Mouse (Mus musculus): Measurements from ENCODE around the gene Mybbp1a. TPM values are rescaled to one million over a fixed set of nuclear protein-coding genes. Genes with fewer than 3 reads are reported as not detected.
"Not testable (repeated sequence)": the region's sequence is repeated elsewhere in the genome, so short reads cannot be mapped to it uniquely, and the experiment has no call there.

Gene Mybbp1a
- polyA plus RNA-seq, 1 experiment from 2014 or later, result 82.3 TPM

DNA sequence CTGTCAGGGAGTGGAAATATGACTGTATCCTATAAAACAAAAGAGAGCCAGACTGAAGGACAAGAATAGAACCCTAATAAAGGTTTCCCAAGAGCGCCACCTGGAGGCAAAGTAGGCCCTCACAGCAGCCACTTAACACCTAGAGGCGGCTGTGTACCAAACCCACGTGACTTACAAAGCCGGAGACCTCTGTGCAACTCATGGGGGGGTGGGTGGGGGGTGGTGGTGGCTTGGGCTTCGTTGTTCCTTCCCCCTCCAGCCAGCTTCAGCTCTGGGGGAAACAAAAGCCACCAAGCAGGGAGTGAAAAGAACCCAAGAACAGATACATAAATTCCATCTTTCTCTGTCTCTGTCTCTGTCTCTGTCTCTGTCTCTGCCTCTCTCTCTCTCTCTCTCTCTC lies 12.5 kb upstream of the Mybbp1a start:
- no peak overlapping the region for H3K9ac ChIP-seq
- no peaks in the 10 kb centered on the region for H3K9me3 ChIP-seq
- H3K4me2 ChIP-seq, result peak overlapping the region; percentile 57
- ATAC-seq (ENCODE audit: extremely low read depth, insufficient number of reproducible peaks, low FRiP score, low TSS enrichment), result no peak
- H3K36me3 ChIP-seq, result no peaks in the 10 kb centered on the region
- 4% methylated on average over 5 of the region's 5 CpGs for WGBS
- no peak overlapping the region for H3K27ac ChIP-seq (replicated peaks)
- no peaks in the 10 kb centered on the region for H3K27me3 ChIP-seq (replicated peaks)
- H3K4me3 ChIP-seq, result no peak overlapping the region
- H3K4me1 ChIP-seq, result no peaks in the 10 kb centered on the region

DNA sequence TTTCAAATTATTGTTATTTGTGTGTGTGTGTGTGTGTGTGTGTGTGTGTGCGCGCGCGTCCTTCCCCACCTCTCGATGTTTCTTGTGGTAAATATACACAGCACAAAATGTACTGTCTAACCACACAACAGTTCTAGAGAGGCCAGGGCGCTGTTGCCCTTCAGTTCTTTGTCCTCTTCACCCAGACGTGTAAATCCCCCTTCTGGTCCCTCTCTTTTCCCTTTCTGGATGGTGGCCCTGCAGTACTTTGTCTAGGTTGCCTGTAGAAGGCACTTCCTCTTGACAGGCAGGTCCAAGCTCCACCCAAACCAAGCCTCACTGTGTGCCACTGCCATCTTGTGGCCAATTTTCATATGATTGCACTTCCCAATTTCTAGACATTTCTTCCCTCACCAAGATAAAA lies 11.9 kb upstream of the Mybbp1a start:
- ATAC-seq (ENCODE audit: extremely low read depth, insufficient number of reproducible peaks, low FRiP score, low TSS enrichment), result 0 out of 2 replicates have a peak, but pooled peaks have one; percentile 51
- H3K4me1 ChIP-seq, result no peaks in the 10 kb centered on the region
- H3K36me3 ChIP-seq, result no peaks in the 10 kb centered on the region
- H3K27ac ChIP-seq (replicated peaks), result no peak overlapping the region
- H3K9ac ChIP-seq, result no peak overlapping the region
- WGBS, result 33% methylated on average over 7 of the region's 7 CpGs
- H3K9me3 ChIP-seq, result no peaks in the 10 kb centered on the region
- H3K4me2 ChIP-seq, result peak overlapping the region; percentile 57
- H3K27me3 ChIP-seq (replicated peaks), result no peaks in the 10 kb centered on the region
- peak overlapping the region; percentile 28 for H3K4me3 ChIP-seq

DNA sequence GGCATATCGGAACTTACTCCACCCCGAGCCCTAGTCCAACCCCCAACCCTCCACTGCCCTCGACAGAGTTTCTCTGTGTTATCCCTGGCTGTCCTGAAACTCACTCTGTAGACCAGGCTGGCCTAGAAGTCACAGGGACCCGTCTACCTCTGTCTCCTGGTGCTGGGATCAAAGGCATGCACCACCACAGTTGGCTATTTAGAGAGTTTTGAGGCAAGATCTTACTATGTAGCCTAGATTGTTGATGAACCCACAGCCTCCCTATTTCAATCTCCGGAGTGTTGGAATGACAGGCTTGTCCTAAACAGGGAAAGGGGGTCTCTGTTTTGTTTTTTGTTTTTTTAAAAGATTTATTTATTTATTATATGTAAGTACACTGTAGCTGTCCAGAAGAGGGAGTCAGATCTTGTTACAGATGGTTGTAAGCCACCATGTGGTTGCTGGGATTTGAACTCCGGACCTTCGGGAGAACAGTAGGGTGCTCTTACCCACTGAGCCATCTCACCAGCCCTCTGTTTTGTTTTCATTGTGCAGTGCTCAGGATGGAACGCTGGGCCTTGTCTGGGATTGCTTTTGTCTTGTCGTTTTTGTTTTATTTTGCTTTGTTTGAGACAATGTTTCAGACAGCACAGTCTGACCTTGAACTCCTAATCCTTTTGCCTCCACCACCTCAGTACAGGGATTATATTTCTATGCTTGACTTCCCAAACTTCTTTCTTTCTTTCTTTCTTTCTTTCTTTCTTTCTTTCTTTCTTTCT lies 10.7 kb upstream of the Mybbp1a start:
- not testable (repeated sequence) for H3K36me3 ChIP-seq; H3K9me3 ChIP-seq; H3K27ac ChIP-seq (replicated peaks); H3K27me3 ChIP-seq (replicated peaks); H3K4me2 ChIP-seq; ATAC-seq (ENCODE audit: extremely low read depth, insufficient number of reproducible peaks, low FRiP score, low TSS enrichment); H3K9ac ChIP-seq; H3K4me3 ChIP-seq
- peaks cover 10% of the 10 kb centered on the region for H3K4me1 ChIP-seq
- 59% methylated on average over 9 of the region's 9 CpGs for WGBS

DNA sequence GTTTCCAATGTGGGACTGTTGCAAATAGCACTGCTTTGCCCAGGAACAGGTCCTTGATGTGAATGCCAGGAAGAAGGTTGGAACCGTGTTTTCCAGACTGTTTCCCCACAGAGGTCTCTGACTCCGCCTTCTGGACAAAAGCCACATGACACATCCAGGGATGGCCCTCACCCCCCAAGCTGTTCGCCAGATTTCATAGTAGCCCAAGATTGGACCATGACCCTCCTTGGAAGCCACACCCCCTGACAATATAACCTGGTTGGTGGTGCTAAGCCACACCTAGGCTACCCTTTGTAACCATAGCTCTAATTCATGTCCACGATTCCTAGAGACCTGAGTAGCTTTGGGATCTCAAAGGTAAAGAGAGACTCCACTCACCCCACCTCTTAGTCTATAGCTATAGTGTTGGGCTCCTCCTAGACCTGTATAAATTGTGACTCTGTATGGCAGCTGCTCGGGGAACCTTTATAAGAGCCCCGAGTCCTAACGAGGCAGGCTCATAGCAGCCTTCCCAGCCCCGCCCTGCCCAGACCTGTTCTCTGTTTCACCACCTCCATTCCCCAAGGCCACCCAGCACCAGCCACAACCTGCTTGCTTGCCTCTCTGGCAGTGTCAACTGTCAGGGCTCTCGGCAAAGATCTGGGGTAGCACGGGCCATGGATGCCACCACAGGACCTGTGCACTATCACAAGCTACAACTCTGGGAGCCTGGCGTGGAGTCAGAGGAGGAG lies 6.0 kb upstream of the Mybbp1a start, which contains the start of gene Ggt6:
TSS of gene Ggt6 (plus strand) at position 564 of the 731 bp plus-strand sequence.
- 52% methylated on average over 11 of the region's 11 CpGs for WGBS
- H3K4me3 ChIP-seq, result no peak within 1 kb of the TSS
- no peaks in the 10 kb centered on the region for H3K9me3 ChIP-seq
- H3K27ac ChIP-seq (replicated peaks), result no peak within 1 kb of the TSS
- H3K4me2 ChIP-seq, result no peak within 1 kb of the TSS
- peaks cover 20% of the 10 kb centered on the region for H3K4me1 ChIP-seq
- H3K9ac ChIP-seq, result no peak within 1 kb of the TSS
- no peak; the same call in 1 of the 2 replicates for ATAC-seq (ENCODE audit: extremely low read depth, insufficient number of reproducible peaks, low FRiP score, low TSS enrichment)
- no peaks in the 10 kb centered on the region for H3K36me3 ChIP-seq
- 0 out of 2 replicates have a peak, but pooled peaks cover 6% of the 10 kb centered on the region for H3K27me3 ChIP-seq (replicated peaks)

DNA sequence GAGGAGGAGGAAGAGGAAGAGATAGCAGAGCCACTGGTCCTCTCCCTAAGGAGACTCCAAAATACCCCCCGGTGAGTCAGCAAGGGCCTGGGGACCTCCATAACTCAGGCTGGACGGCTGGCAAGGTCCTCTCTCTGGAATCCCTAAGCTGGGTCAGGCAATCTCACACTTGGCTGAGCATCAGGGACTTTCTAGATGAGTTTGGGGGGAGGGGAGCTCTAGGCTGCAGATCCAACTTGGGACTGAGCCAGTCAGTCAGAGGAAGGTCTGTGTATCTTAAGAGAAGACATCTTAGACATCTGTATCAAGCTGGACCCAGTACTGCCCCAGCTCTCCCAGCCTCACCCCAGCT lies 5.5 kb upstream of the Mybbp1a start:
- peaks cover 20% of the 10 kb centered on the region for H3K4me1 ChIP-seq
- no peak overlapping the region for H3K27ac ChIP-seq (replicated peaks)
- no peaks in the 10 kb centered on the region for H3K36me3 ChIP-seq
- H3K4me3 ChIP-seq, result no peak overlapping the region
- no peaks in the 10 kb centered on the region for H3K9me3 ChIP-seq
- no peak for ATAC-seq (ENCODE audit: extremely low read depth, insufficient number of reproducible peaks, low FRiP score, low TSS enrichment)
- no peak overlapping the region for H3K4me2 ChIP-seq
- 24% methylated on average over 2 of the region's 2 CpGs for WGBS
- no peak overlapping the region for H3K9ac ChIP-seq
- H3K27me3 ChIP-seq (replicated peaks), result 0 out of 2 replicates have a peak, but pooled peaks cover 6% of the 10 kb centered on the region

DNA sequence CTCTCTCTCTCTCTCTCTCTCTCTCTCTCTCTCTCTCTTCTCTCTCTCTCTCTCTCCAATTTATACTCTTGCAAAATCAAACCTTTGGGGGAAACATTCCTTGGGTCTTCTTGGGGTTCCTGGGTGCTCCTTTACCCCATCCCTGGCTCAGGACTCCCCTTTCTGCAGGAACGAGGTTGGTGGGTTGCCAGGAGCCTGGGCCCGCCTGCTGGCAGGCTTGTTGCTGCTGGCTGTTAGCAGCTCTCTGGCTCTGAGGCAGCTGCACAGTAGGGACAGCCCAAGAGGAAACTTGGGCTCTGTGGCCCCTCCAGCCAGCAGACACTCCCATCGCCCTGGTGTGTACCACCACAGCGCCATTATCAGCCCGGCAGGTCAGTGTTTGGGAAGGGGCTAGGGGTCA lies 4.9 kb upstream of the Mybbp1a start:
- Histone ChIP-seq H3K27ac (replicated peaks) (no peak overlapping the region), H3K4me2 (no peak overlapping the region), H3K4me3 (no peak overlapping the region), H3K36me3 (no peaks in the 10 kb centered on the region), H3K9ac (no peak overlapping the region), H3K4me1 (peaks cover 20% of the 10 kb centered on the region), H3K9me3 (no peaks in the 10 kb centered on the region), H3K27me3 (replicated peaks) (0 out of 2 replicates have a peak, but pooled peaks cover 6% of the 10 kb centered on the region)
- WGBS, result 69% methylated on average over 5 of the region's 5 CpGs
- ATAC-seq (ENCODE audit: extremely low read depth, insufficient number of reproducible peaks, low FRiP score, low TSS enrichment), result no peak

DNA sequence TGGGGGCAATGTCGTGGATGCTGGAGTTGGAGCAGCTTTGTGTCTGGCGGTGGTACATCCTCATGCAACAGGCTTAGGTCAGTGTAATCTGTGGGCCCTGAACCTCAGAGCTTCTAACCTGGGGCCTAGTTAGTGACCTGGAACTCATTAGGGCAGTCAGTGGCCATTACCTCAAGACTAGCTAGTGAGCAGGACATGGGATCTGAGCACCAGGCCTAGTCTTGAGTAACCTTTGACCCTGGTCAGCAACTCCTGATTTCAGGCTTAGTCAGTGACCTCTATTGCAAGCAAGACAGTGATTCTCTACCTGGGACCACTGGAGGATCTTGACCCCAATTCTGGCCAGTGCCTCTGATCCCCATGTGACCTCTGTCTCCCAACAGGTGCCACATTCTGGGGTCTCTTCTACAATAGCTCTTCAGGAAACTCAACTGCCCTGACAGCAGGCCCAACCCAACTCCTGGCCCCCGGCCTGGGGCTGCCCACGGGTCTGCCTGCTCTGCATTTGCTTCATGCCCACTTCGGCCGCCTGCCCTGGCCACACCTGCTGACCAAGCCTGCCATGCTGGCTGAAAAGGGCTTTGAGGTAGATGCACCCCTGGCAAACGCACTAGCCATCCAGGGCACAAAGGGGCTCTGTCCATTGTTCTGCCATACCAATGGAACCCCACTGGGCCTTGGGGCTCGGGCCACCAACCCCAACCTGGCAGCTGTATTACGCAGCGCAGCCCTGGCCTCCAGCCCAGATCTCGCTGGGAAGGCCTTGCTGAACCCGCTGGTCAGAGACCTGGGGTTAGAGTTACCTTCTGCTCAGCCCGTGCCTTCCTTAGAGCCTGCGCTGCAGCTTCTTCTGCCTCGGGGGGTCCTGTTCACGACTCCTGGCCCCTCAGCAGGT lies 4.2 kb upstream of the Mybbp1a start:
- ATAC-seq (ENCODE audit: extremely low read depth, insufficient number of reproducible peaks, low FRiP score, low TSS enrichment), result no peak
- WGBS, result 82% methylated on average over 16 of the region's 16 CpGs
- H3K4me2 ChIP-seq, result no peak overlapping the region
- H3K27me3 ChIP-seq (replicated peaks), result 0 out of 2 replicates have a peak, but pooled peaks cover 6% of the 10 kb centered on the region
- no peak overlapping the region for H3K27ac ChIP-seq (replicated peaks)
- no peaks in the 10 kb centered on the region for H3K36me3 ChIP-seq
- no peak overlapping the region for H3K9ac ChIP-seq
- no peak overlapping the region for H3K4me3 ChIP-seq
- H3K4me1 ChIP-seq, result peaks cover 24% of the 10 kb centered on the region
- no peaks in the 10 kb centered on the region for H3K9me3 ChIP-seq

DNA sequence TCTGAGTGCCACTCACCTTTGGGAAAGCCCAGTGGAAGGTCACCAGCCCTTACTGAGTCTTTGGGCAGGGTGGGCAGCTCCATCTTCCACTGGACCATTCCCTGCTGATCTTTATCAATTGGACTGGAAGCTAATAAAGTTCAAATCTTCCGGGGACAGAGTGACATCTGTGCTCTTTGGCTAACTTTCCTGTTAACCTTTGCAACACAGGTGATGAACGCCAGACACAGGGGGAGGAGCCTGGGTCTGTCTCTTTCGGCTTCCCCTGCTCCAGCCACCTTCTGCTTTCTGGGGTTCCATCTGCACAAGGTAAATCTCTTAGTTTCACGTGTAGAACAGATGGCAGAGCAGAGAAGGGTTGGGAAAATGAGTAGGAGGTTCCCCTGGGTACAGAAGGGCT lies 2.7 kb upstream of the Mybbp1a start:
- no peak overlapping the region for H3K4me3 ChIP-seq
- WGBS, result 57% methylated on average over 4 of the region's 4 CpGs
- peaks cover 12% of the 10 kb centered on the region for H3K36me3 ChIP-seq
- no peaks in the 10 kb centered on the region for H3K9me3 ChIP-seq
- H3K4me2 ChIP-seq, result no peak overlapping the region
- peaks cover 34% of the 10 kb centered on the region for H3K4me1 ChIP-seq
- no peak overlapping the region for H3K27ac ChIP-seq (replicated peaks)
- 0 out of 2 replicates have a peak, but pooled peaks cover 6% of the 10 kb centered on the region for H3K27me3 ChIP-seq (replicated peaks)
- no peak for ATAC-seq (ENCODE audit: extremely low read depth, insufficient number of reproducible peaks, low FRiP score, low TSS enrichment)
- H3K9ac ChIP-seq, result no peak overlapping the region

DNA sequence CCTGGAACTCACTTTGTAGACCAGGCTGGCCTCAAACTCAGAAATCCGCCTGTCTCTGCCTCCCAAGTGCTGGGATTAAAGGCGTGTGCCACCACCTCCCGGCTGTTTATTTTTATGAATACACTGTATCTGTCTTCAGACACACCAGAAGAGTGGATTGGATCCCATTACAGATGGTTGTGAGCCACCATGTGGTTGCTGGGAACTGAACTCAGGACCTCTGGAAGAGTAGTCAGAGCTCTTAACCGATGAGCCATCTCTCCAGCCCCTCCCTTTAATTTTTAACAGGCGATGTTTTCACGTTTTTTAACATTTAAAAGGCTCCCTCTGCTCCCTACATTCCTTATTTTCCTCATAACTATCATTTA lies 574 bp upstream of the Mybbp1a start:
- not testable (repeated sequence) for H3K9me3 ChIP-seq; H3K27me3 ChIP-seq (replicated peaks); ATAC-seq (ENCODE audit: extremely low read depth, insufficient number of reproducible peaks, low FRiP score, low TSS enrichment)
- Histone ChIP-seq H3K4me1 (peaks cover 23% of the 10 kb centered on the region), H3K4me2 (peak overlapping the region; percentile 98), H3K9ac (peak overlapping the region; percentile 95), H3K36me3 (peaks cover 34% of the 10 kb centered on the region), H3K4me3 (peak overlapping the region; percentile 97), H3K27ac (replicated peaks) (peak overlapping the region; percentile 89)
- WGBS, result 37% methylated on average over 6 of the region's 6 CpGs

DNA sequence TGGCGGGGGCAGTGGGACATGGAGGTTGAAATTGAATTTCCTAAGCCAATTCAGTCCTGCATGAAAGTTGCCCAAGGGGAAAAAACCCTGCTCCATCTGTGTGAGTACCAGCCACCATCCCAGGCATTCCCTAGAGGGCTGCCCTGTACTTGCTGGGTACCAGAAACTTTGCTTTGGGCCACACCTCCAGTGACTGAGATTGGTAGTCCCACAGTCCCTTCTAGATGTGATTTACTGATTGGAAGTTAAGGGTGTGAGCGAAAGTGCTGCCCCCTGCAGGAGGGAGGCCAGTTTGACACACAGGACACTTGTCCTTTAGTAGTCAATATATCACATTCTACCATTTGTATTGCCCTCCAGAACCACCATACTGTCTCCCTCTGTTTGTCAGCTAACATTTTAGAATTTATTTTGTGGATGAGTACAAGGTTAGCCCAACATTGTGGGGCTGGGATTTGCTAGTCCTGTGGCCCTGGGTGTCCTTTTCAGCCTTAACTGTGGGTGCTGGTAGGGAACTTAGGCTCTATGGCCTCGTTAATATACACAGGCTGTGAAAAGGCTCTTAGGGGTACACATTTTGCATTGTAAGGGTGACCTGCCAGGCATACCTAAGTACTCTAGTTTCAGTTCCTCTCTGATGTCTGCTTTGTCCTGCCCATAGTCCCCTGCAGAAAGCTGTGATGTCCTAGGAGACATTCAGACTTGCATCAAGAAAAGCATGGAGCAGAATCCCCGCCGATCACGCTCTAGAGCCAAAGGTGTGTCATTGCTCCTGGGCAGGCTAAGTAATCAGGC lies 5.4 kb downstream of the Mybbp1a start:
- no peak overlapping the region for H3K4me2 ChIP-seq
- no peaks in the 10 kb centered on the region for H3K27me3 ChIP-seq (replicated peaks)
- no peak for ATAC-seq (ENCODE audit: extremely low read depth, insufficient number of reproducible peaks, low FRiP score, low TSS enrichment)
- peaks cover 14% of the 10 kb centered on the region for H3K4me1 ChIP-seq
- no peak overlapping the region for H3K27ac ChIP-seq (replicated peaks)
- 87% methylated on average over 6 of the region's 6 CpGs for WGBS
- H3K9ac ChIP-seq, result no peak overlapping the region
- H3K9me3 ChIP-seq, result no peaks in the 10 kb centered on the region
- peaks cover 93% of the 10 kb centered on the region for H3K36me3 ChIP-seq
- H3K4me3 ChIP-seq, result no peak overlapping the region

Measured in heart, embryonic 13.5 days (tissue).